Mouse (Mus musculus): ENCODE results near the gene Abca7.

- TF ChIP-seq CTCF (IDR thresholded peaks at IDR 0.05; ENCODE audit: low read depth, low read length), result no peak
- no peak for TF ChIP-seq POLR2AphosphoS5 (IDR thresholded peaks at IDR 0.05; ENCODE audit: insufficient replicate concordance, low read depth, low read length)
- TF ChIP-seq TAL1 (conservative IDR thresholded peaks at IDR 0.05; ENCODE audit: low read depth, low read length), result no peak
- TF ChIP-seq GATA1 (IDR thresholded peaks at IDR 0.05; ENCODE audit: borderline replicate concordance, low read length), result no peak
Measured at GRCm38 (mm10) chr10:80030736-80031135, 34.4 kb downstream of the Abca7 start.

Data from G1E (cell line).